Mouse (Mus musculus): ENCODE results near the gene Nup107. TPM values are rescaled to one million over a fixed set of nuclear protein-coding genes. Genes with fewer than 3 reads are reported as not detected.
A peak's percentile ranks its signal among the peaks of the same experiment; 100 is the strongest.

Gene Nup107
- total and polyA plus RNA-seq, 3 experiments = 80.2 to 91.6 TPM; not detected in 1

DNA sequence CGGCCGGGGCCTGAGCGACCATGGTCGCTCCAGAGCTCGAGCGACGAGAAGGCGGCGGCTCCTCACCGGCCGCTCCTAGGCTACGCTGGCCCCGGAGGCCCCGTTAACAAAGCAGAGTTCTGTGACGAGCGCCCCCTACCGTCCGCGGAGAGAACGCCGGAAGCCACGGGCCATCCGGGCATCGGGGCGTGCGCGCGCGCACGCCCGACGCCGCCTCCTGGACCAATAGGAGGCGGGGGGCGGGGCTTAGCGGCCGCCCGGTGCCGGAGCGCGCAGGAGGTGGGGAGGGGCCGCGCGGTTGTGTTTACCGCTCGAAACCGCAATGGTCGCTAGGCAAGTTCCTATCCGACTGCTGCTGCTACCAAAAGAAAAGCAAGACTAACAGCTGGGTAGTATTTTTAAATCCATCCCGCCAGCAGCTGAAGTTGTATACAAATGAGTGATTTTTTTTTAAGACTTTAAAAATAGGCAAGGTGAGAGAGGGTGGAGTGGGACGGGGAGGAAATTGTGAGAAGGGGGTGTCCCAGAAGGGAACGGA is 81.8 kb downstream of the Nup107 start, which contains the start of gene Mdm2:
Gene Mdm2 (minus strand): TSS at position 155 of the 538 bp plus-strand sequence.
- H3K9ac ChIP-seq (ENCODE audit: control insufficient read depth, low read depth, low read length, poor library complexity, severe bottlenecking) = peak within 1 kb of the TSS; percentile 99
- peaks cover 37% of the 10 kb centered on the region for H3K79me2 ChIP-seq (ENCODE audit: control insufficient read depth, insufficient read depth, low read length, poor library complexity)
- peak; percentile 93 for DNase-seq (ENCODE audit: low read depth, low spot score)
- peaks cover 2 to 14% of the 10 kb centered on the region in 2 experiments for H3K36me3 ChIP-seq (ENCODE audit: control insufficient read depth in 1 of 2, insufficient read depth in 2 of 2, low read length in 2 of 2)
- no peaks in the 10 kb centered on the region for H3K27me3 ChIP-seq (ENCODE audit: control insufficient read depth in 1 of 2, insufficient read depth in 2 of 2, low read length in 2 of 2)
- H3K9me3 ChIP-seq (replicated peaks; ENCODE audit: insufficient read depth, low read length) = no peaks in the 10 kb centered on the region
- H3K27ac ChIP-seq (ENCODE audit: control insufficient read depth, low read depth, low read length) = peak within 1 kb of the TSS; percentile 91
- peaks cover 0 to 15% of the 10 kb centered on the region in 2 experiments; a peak in 3 of 4 replicates for H3K4me1 ChIP-seq (ENCODE audit: control insufficient read depth in 1 of 2, insufficient read depth in 2 of 2, low read length in 2 of 2)
- H3K4me3 ChIP-seq (ENCODE audit: control insufficient read depth in 1 of 2, insufficient read depth in 1 of 2, low read depth in 2 of 2, low read length in 2 of 2) = peak within 1 kb of the TSS; percentile 86 to 96
- TF ChIP-seq CHD1 (IDR thresholded peaks at IDR 0.05; ENCODE audit: low read depth, low read length) (no peak), USF1 (IDR thresholded peaks at IDR 0.05; ENCODE audit: low read depth, low read length) (no peak), CTCF (IDR thresholded peaks at IDR 0.05 in 2 of 3, conservative IDR thresholded peaks at IDR 0.05 in 1 of 3; ENCODE audit: control insufficient read depth in 1 of 3, insufficient read depth in 1 of 3, low read depth in 2 of 3, low read length in 3 of 3, poor library complexity in 1 of 3, severe bottlenecking in 1 of 3) (peak in 2 of 3 experiments; percentile 78 to 96; a peak in 5 of 6 replicates), GATA1 (IDR thresholded peaks at IDR 0.05; ENCODE audit: low read depth, low read length) (no peak), TCF12 (IDR thresholded peaks at IDR 0.05; ENCODE audit: low read depth, low read length) (peak; percentile 49), E2F4 (IDR thresholded peaks at IDR 0.05; ENCODE audit: borderline replicate concordance, low read depth, low read length) (peak; percentile 70; the same call in 1 of the 2 replicates), ZNF384 (IDR thresholded peaks at IDR 0.05; ENCODE audit: low read depth, low read length) (no peak), NELFE (IDR thresholded peaks at IDR 0.05; ENCODE audit: low read depth, low read length) (peak; percentile 82), ZC3H11A (IDR thresholded peaks at IDR 0.05; ENCODE audit: low read depth, low read length) (no peak), CHD2 (IDR thresholded peaks at IDR 0.05; ENCODE audit: low read length) (no peak), SMC3 (IDR thresholded peaks at IDR 0.05; ENCODE audit: low read depth, low read length) (no peak), USF2 (IDR thresholded peaks at IDR 0.05; ENCODE audit: borderline replicate concordance in 1 of 2, insufficient read depth in 1 of 2, low read depth in 1 of 2, low read length in 2 of 2) (no peak), TBP (IDR thresholded peaks at IDR 0.05; ENCODE audit: low read depth, low read length) (peak; percentile 38; the same call in 1 of the 2 replicates), TAL1 (IDR thresholded peaks at IDR 0.05; ENCODE audit: low read length) (no peak), MAFK (IDR thresholded peaks at IDR 0.05; ENCODE audit: borderline replicate concordance, low read depth, low read length) (no peak), MEF2A (IDR thresholded peaks at IDR 0.05; ENCODE audit: extremely low read depth, insufficient replicate concordance, low read depth, low read length, poor library complexity, severe bottlenecking) (no peak), RAD21 (IDR thresholded peaks at IDR 0.05; ENCODE audit: low read depth, low read length) (no peak), NRF1 (IDR thresholded peaks at IDR 0.05; ENCODE audit: insufficient read depth, low read depth, low read length, poor library complexity, severe bottlenecking) (peak; percentile 78), MYC (IDR thresholded peaks at IDR 0.05; ENCODE audit: low read depth, low read length) (0 out of 2 replicates have a peak, but pooled peaks have one; percentile 20), POLR2AphosphoS2 (IDR thresholded peaks at IDR 0.05; ENCODE audit: low read length) (peak; percentile 83; the same call in 1 of the 2 replicates), POLR2AphosphoS5 (IDR thresholded peaks at IDR 0.05; ENCODE audit: borderline replicate concordance, low read depth, low read length) (no peak), MAZ (IDR thresholded peaks at IDR 0.05; ENCODE audit: low read depth, low read length) (peak; percentile 67), UBTF (IDR thresholded peaks at IDR 0.05; ENCODE audit: borderline replicate concordance, insufficient read depth, low read depth, low read length) (no peak), SIN3A (IDR thresholded peaks at IDR 0.05; ENCODE audit: low read length) (peak; percentile 94), ELF1 (IDR thresholded peaks at IDR 0.05; ENCODE audit: low read depth, low read length) (peak; percentile 91), POLR2A (IDR thresholded peaks at IDR 0.05; ENCODE audit: control insufficient read depth in 1 of 2, insufficient read depth in 1 of 2, low read depth in 1 of 2, low read length in 2 of 2, poor library complexity in 1 of 2) (peak in 1 of 2 experiments; percentile 82), KAT2A (conservative IDR thresholded peaks at IDR 0.05; ENCODE audit: low read depth, low read length) (peak; percentile 55; the same call in 1 of the 2 replicates), JUND (IDR thresholded peaks at IDR 0.05; ENCODE audit: low read depth, low read length) (no peak), ETS1 (IDR thresholded peaks at IDR 0.05; ENCODE audit: low read depth, low read length) (peak; percentile 59; the same call in 1 of the 2 replicates), ZMIZ1 (IDR thresholded peaks at IDR 0.05; ENCODE audit: low read depth, low read length) (0 out of 2 replicates have a peak, but pooled peaks have one; percentile 78), EP300 (IDR thresholded peaks at IDR 0.05; ENCODE audit: low read depth in 1 of 2, low read length in 2 of 2) (peak in 1 of 2 experiments; percentile 5; a peak in 1 of 4 replicates), GABPA (IDR thresholded peaks at IDR 0.05; ENCODE audit: low read depth, low read length) (no peak), HCFC1 (IDR thresholded peaks at IDR 0.05; ENCODE audit: low read depth, low read length) (peak; percentile 82), MAX (IDR thresholded peaks at IDR 0.05; ENCODE audit: low read length) (peak; percentile 69; the same call in 1 of the 2 replicates), ZKSCAN1 (IDR thresholded peaks at IDR 0.05; ENCODE audit: low read depth, low read length) (no peak), BHLHE40 (IDR thresholded peaks at IDR 0.05; ENCODE audit: borderline replicate concordance, low read depth, low read length) (no peak)
